In genomic region chr12:85158801-85159200, GRCm38 (mm10) we compare ENCODE assay signal across 16 mouse cellular contexts.
"Had no signal": no experiment of that assay in that cellular context is flagged by ENCODE, and none has a peak within 500 bp of the region (broad histone marks: within the 10 kb centered on the region; RNA-seq: fewer than 3 reads in every experiment).

No protein-coding gene starts in this region.

- H3K9ac ChIP-seq: limb, embryonic 12.5 days; limb, embryonic 15.5 days; liver, embryonic 14.5 days; liver, postnatal 0 days; lung, embryonic 15.5 days had no signal

- H3K27ac ChIP-seq: layer of hippocampus, adult 2 months; limb, embryonic 12.5 days; limb, embryonic 15.5 days; liver, embryonic 14.5 days; lung, embryonic 15.5 days had no signal

- H3K4me3 ChIP-seq: layer of hippocampus, adult 2 months; limb, embryonic 12.5 days; limb, embryonic 15.5 days; lung, embryonic 15.5 days had no signal

- ATAC-seq: liver, postnatal 0 days had no signal

- H3K4me1 ChIP-seq: limb, embryonic 12.5 days had no signal

- H3K9me3 ChIP-seq: limb, embryonic 12.5 days; limb, embryonic 15.5 days; lung, embryonic 15.5 days had no signal

- H3K4me2 ChIP-seq: limb, embryonic 12.5 days; limb, embryonic 15.5 days; liver, embryonic 11.5 days; lung, embryonic 15.5 days; midbrain, embryonic 11.5 days had no signal

- H3K36me3 ChIP-seq: limb, embryonic 12.5 days; limb, embryonic 15.5 days; lung, embryonic 15.5 days had no signal

- H3K27me3 ChIP-seq: limb, embryonic 12.5 days; limb, embryonic 15.5 days; lung, embryonic 15.5 days had no signal

- DNase-seq: kidney, adult 11 months; kidney, adult 8-10 months; left cerebral cortex, postnatal 4 days; liver, postnatal 0 days; lung, postnatal 14 days; lung, postnatal 4 days; midbrain, embryonic 14.5 days; thymus, adult 18-20 months; thymus, postnatal 25 days had no signal
